23 mouse cellular contexts compared by ENCODE assay signal in the genomic region with DNA sequence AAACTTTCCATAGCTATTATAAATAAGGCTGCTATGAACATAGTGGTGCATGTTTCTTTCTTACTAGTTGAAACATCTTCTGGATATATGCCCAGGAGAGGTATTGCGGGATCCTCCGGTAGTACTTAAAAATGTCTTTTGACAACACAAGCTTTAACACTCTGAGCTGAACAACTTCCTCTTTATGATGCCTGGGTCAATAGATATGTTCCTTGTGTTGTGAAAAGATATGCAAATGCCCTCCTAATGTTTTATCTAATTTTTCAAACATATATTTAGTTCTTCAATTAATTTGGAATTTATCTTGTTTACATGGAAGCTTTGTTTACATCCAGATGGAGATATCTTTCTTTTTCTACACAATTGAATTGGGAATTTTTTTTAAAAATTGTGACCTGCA. TPM values are rescaled to one million over a fixed set of nuclear protein-coding genes. Genes with fewer than 3 reads are reported as not detected.
DNase-seq lines count a peak whose midpoint lies in the region; ATAC-seq and TF ChIP-seq lines count a peak whose summit lies in the region.
"Had no signal": no experiment of that assay in that cellular context is flagged by ENCODE, and none has a peak within 500 bp of the region (broad histone marks: within the 10 kb centered on the region; RNA-seq: fewer than 3 reads in every experiment).

No protein-coding gene starts in this region.

- no peak overlapping the region for H3K27ac ChIP-seq in MEL (ENCODE audit: control insufficient read depth, low read depth, low read length)
- no peak overlapping the region for H3K27ac ChIP-seq in liver, embryonic 11.5 days (ENCODE audit: low read depth, low read length)
- H3K27ac ChIP-seq: embryonic facial prominence, embryonic 13.5 days; embryonic facial prominence, embryonic 15.5 days; forebrain, embryonic 10.5 days; forebrain, embryonic 12.5 days had no signal

- no peak for TF ChIP-seq POLR2A in MEL (IDR thresholded peaks at IDR 0.05; ENCODE audit: control insufficient read depth in 1 of 2, insufficient read depth in 1 of 2, low read depth in 1 of 2, low read length in 2 of 2, poor library complexity in 1 of 2)

- DNase-seq in 416B (ENCODE audit: low read depth) (peak; percentile 2), MEL (ENCODE audit: low read depth, low spot score) (peak; percentile 77)
- no peak for DNase-seq in liver, embryonic 11.5 days (ENCODE audit: low spot score)
- no peak for DNase-seq in neural tube, embryonic 10.5 days (ENCODE audit: extremely low spot score, low spot score)
- DNase-seq: adrenal gland, adult 8-10 months; adrenal gland, postnatal 14 days; adrenal gland, postnatal 36 days; cerebellum, adult 11-12 months; cerebellum, adult 2 months; cerebellum, adult 9-10 months; cerebellum, postnatal 10 days; cerebellum, postnatal 25 days; embryo, embryonic 11 days had no signal

- WGBS in liver, embryonic 11.5 days = 67% methylated on average over 2 of the region's 2 CpGs

- TF ChIP-seq RAD21 in MEL (IDR thresholded peaks at IDR 0.05; ENCODE audit: low read depth, low read length) = no peak

- no peak overlapping the region for H3K9ac ChIP-seq in MEL (ENCODE audit: control insufficient read depth, low read depth, low read length, poor library complexity, severe bottlenecking)
- no peak overlapping the region for H3K9ac ChIP-seq in liver, embryonic 11.5 days (ENCODE audit: low read depth, low read length)
- H3K9ac ChIP-seq: embryonic facial prominence, embryonic 13.5 days; embryonic facial prominence, embryonic 15.5 days; forebrain, embryonic 12.5 days had no signal

- no peaks in the 10 kb centered on the region; a peak in 1 of 4 replicates for H3K4me1 ChIP-seq in MEL (ENCODE audit: control insufficient read depth in 1 of 2, insufficient read depth in 2 of 2, low read length in 2 of 2)
- H3K4me1 ChIP-seq in liver, embryonic 11.5 days (replicated peaks; ENCODE audit: control insufficient read depth, insufficient read depth, low read length) = no peaks in the 10 kb centered on the region
- H3K4me1 ChIP-seq: embryonic facial prominence, embryonic 13.5 days; embryonic facial prominence, embryonic 15.5 days; forebrain, embryonic 10.5 days; forebrain, embryonic 12.5 days had no signal

- no peaks in the 10 kb centered on the region for H3K9me3 ChIP-seq in MEL (replicated peaks; ENCODE audit: insufficient read depth, low read length)
- no peaks in the 10 kb centered on the region for H3K9me3 ChIP-seq in liver, embryonic 11.5 days (ENCODE audit: control insufficient read depth, low read length)
- H3K9me3 ChIP-seq: embryonic facial prominence, embryonic 13.5 days; embryonic facial prominence, embryonic 15.5 days; forebrain, embryonic 10.5 days; forebrain, embryonic 12.5 days had no signal

- peak; percentile 81 to 90 for TF ChIP-seq EP300 in MEL (IDR thresholded peaks at IDR 0.05; ENCODE audit: low read depth in 1 of 2, low read length in 2 of 2)

- 0 out of 2 replicates have a peak, but pooled peaks have one; percentile 45 for ATAC-seq in common myeloid progenitor, adult 5-6 weeks (replicated peaks; ENCODE audit: low read depth, poor library complexity, severe bottlenecking)
- no peak for ATAC-seq in liver, embryonic 11.5 days (replicated peaks; ENCODE audit: low FRiP score)
- ATAC-seq: activated CD4-positive, CD25-positive, alpha-beta regulatory T cell, adult 4 months; forebrain, embryonic 14.5 days; forebrain, embryonic 16.5 days; Patski had no signal

- H3K27me3 ChIP-seq in MEL (ENCODE audit: control insufficient read depth in 1 of 2, insufficient read depth in 2 of 2, low read length in 2 of 2) = no peaks in the 10 kb centered on the region
- H3K27me3 ChIP-seq in liver, embryonic 11.5 days (replicated peaks; ENCODE audit: control insufficient read depth, insufficient read depth, low read length) = no peaks in the 10 kb centered on the region
- H3K27me3 ChIP-seq: embryonic facial prominence, embryonic 13.5 days; embryonic facial prominence, embryonic 15.5 days; forebrain, embryonic 12.5 days had no signal

- H3K4me3 ChIP-seq in MEL (ENCODE audit: control insufficient read depth in 1 of 2, insufficient read depth in 1 of 2, low read depth in 2 of 2, low read length in 2 of 2) = no peak overlapping the region
- no peak overlapping the region for H3K4me3 ChIP-seq in liver, embryonic 11.5 days (ENCODE audit: low read depth, low read length)
- H3K4me3 ChIP-seq: embryonic facial prominence, embryonic 13.5 days; embryonic facial prominence, embryonic 15.5 days; erythroblast, embryonic 14.5 days; forebrain, embryonic 10.5 days; forebrain, embryonic 12.5 days had no signal

- no peak overlapping the region for H3K4me2 ChIP-seq in liver, embryonic 11.5 days
- H3K4me2 ChIP-seq: embryonic facial prominence, embryonic 13.5 days; embryonic facial prominence, embryonic 15.5 days; forebrain, embryonic 12.5 days had no signal

- no peak for TF ChIP-seq CTCF in MEL (IDR thresholded peaks at IDR 0.05 in 2 of 3, conservative IDR thresholded peaks at IDR 0.05 in 1 of 3; ENCODE audit: control insufficient read depth in 1 of 3, insufficient read depth in 1 of 3, low read depth in 2 of 3, low read length in 3 of 3, poor library complexity in 1 of 3, severe bottlenecking in 1 of 3)

- H3K36me3 ChIP-seq in MEL (ENCODE audit: control insufficient read depth in 1 of 2, insufficient read depth in 2 of 2, low read length in 2 of 2) = no peaks in the 10 kb centered on the region; a peak in 2 of 4 replicates
- no peaks in the 10 kb centered on the region for H3K36me3 ChIP-seq in liver, embryonic 11.5 days (ENCODE audit: control insufficient read depth, insufficient read depth, low read length)
- H3K36me3 ChIP-seq: embryonic facial prominence, embryonic 13.5 days; embryonic facial prominence, embryonic 15.5 days; forebrain, embryonic 10.5 days; forebrain, embryonic 12.5 days had no signal

- H3K79me2 ChIP-seq in MEL (ENCODE audit: control insufficient read depth, insufficient read depth, low read length, poor library complexity) = no peaks in the 10 kb centered on the region

TF ChIP-seq in MEL, 35 proteins besides CTCF, POLR2A, EP300 and RAD21:
- TF ChIP-seq SMC3 (IDR thresholded peaks at IDR 0.05; ENCODE audit: low read depth, low read length) (no peak), JUND (IDR thresholded peaks at IDR 0.05; ENCODE audit: low read depth, low read length) (no peak), TCF12 (IDR thresholded peaks at IDR 0.05; ENCODE audit: low read depth, low read length) (peak; percentile 89), MEF2A (IDR thresholded peaks at IDR 0.05; ENCODE audit: extremely low read depth, insufficient replicate concordance, low read depth, low read length, poor library complexity, severe bottlenecking) (no peak), TAL1 (IDR thresholded peaks at IDR 0.05; ENCODE audit: low read length) (peak; percentile 62), CHD1 (IDR thresholded peaks at IDR 0.05; ENCODE audit: low read depth, low read length) (no peak), USF1 (IDR thresholded peaks at IDR 0.05; ENCODE audit: low read depth, low read length) (no peak), ZKSCAN1 (IDR thresholded peaks at IDR 0.05; ENCODE audit: low read depth, low read length) (no peak), ZC3H11A (IDR thresholded peaks at IDR 0.05; ENCODE audit: low read depth, low read length) (no peak), GATA1 (IDR thresholded peaks at IDR 0.05; ENCODE audit: low read depth, low read length) (peak; percentile 86), POLR2AphosphoS2 (IDR thresholded peaks at IDR 0.05; ENCODE audit: low read length) (no peak), RCOR1 (IDR thresholded peaks at IDR 0.05; ENCODE audit: low read depth, low read length) (peak; percentile 39; the same call in 1 of the 2 replicates), ETS1 (IDR thresholded peaks at IDR 0.05; ENCODE audit: low read depth, low read length) (peak; percentile 37; the same call in 1 of the 2 replicates), CHD2 (IDR thresholded peaks at IDR 0.05; ENCODE audit: low read length) (no peak), MYC (IDR thresholded peaks at IDR 0.05; ENCODE audit: low read depth, low read length) (no peak), MYB (IDR thresholded peaks at IDR 0.05; ENCODE audit: low read depth, low read length) (no peak), GABPA (IDR thresholded peaks at IDR 0.05; ENCODE audit: low read depth, low read length) (no peak), NELFE (IDR thresholded peaks at IDR 0.05; ENCODE audit: low read depth, low read length) (no peak), MAFK (IDR thresholded peaks at IDR 0.05; ENCODE audit: borderline replicate concordance, low read depth, low read length) (no peak), ZNF384 (IDR thresholded peaks at IDR 0.05; ENCODE audit: low read depth, low read length) (no peak), POLR2AphosphoS5 (IDR thresholded peaks at IDR 0.05; ENCODE audit: borderline replicate concordance, low read depth, low read length) (no peak), KAT2A (conservative IDR thresholded peaks at IDR 0.05; ENCODE audit: low read depth, low read length) (no peak), E2F4 (IDR thresholded peaks at IDR 0.05; ENCODE audit: borderline replicate concordance, low read depth, low read length) (no peak)
TF ChIP-seq in MEL: peak in this region for 5.

RNA-seq across cellular contexts. Expression of a gene that starts 47.1 kb away (rescaled TPM):
- total RNA-seq in MEL (2012; rRNA removed) = not detected in 2 replicates
- polyA plus RNA-seq in MEL (2012; ENCODE audit: insufficient read depth in 1 of 2, insufficient read length in 2 of 2, low read depth in 1 of 2, low replicate concordance in 2 of 2, missing spikeins in 1 of 2) = not detected
- total RNA-seq in common myeloid progenitor, adult 5-6 weeks (2017) = not detected in 2 replicates
- 2.2 and 2.5 TPM in 2 replicates for polyA plus RNA-seq in liver, embryonic 11.5 days (2014; fragmentation: Nextera tagmentation; extraction: Ambion mirVana)

Comparison
In these comparisons a context has a peak if more than half of its experiments do, and no peak if none do; other contexts are left out.
1. DNase-seq: peak in 416B (single experiment) and MEL (single experiment); none in liver, embryonic 11.5 days (single experiment) and neural tube, embryonic 10.5 days (single experiment).